Mouse (Mus musculus) stomach, postnatal 0 days (tissue): ENCODE data around the gene Itga9.

Experiments
- CTCF ChIP-seq: IDR thresholded peaks from 2 replicates; pipeline ENCODE4 v1.5.1; 2016; ENCODE audit warnings: antibody characterized with exemption, low read depth, mild to moderate bottlenecking, moderate library complexity
- EP300 ChIP-seq: optimal IDR thresholded peaks from 2 replicates; pipeline ENCODE3; 2016; ENCODE audit warnings: antibody characterized with exemption

DNA sequence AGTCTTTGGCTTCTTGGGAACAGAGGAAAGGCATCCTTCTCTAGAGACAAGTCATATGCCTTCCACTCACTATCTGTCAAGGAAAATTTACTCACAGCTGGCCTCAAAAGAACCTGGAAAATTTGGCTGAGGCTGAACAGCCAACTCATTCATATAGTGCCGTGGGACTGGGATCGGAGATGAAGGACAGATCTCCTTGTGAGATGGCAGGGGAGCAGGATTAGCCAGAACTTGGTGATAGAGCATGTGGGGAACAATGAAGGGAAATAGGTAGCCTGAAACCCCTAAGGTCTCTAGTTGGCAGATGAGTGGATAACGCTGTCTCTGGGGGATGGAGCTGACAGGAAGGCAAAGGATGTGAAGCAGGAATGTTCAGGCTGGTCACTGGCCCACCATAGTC lies 132.6 kb downstream of the Itga9 start:
- no peak for TF ChIP-seq CTCF
- TF ChIP-seq EP300 = no peak
